Mouse (Mus musculus) hindbrain, embryonic 10.5 days (tissue): ENCODE measurements around the gene Unc119b. TPM values are rescaled to one million over a fixed set of nuclear protein-coding genes. Genes with fewer than 3 reads are reported as not detected.

ENCODE experiments used
- DNase-seq: peaks from one replicate; pipeline ENCODE4 v3.0.0-alpha.2; 2017; ENCODE audit warnings: low spot score
- H3K27ac ChIP-seq: fragments of 300-500 bp; sonication (generic); 2 replicates; pipeline ENCODE4 v1.5.1; 2016; ENCODE audit warnings: mild to moderate bottlenecking, moderate library complexity
- H3K27me3 ChIP-seq: fragments of 300-500 bp; sonication (generic); 2 replicates; pipeline ENCODE4 v1.6.1; 2016; ENCODE audit warnings: mild to moderate bottlenecking; ENCODE audit not compliant: poor library complexity, insufficient read depth, severe bottlenecking
- H3K36me3 ChIP-seq: fragments of 300-500 bp; sonication (generic); 2 replicates; pipeline ENCODE4 v1.6.1; 2016; ENCODE audit warnings: mild to moderate bottlenecking, moderate library complexity
- H3K4me1 ChIP-seq: fragments of 300-500 bp; sonication (generic); replicated peaks from 2 replicates; pipeline ENCODE4 v1.6.1; 2016; ENCODE audit warnings: mild to moderate bottlenecking
- H3K4me3 ChIP-seq: fragments of 300-500 bp; sonication (generic); 2 replicates; pipeline ENCODE4 v1.5.1; 2016; ENCODE audit warnings: mild to moderate bottlenecking, moderate library complexity
- H3K9me3 ChIP-seq: fragments of 300-500 bp; sonication (generic); 2 replicates; pipeline ENCODE4 v1.6.1; 2016; ENCODE audit warnings: mild to moderate bottlenecking, moderate library complexity
- WGBS: fragments of 180-500 bp; shearing (Covaris S2); methylation state at CpG from one replicate; pipeline ENCODE4 v1.1.7; 2016; 5-methylcytosine and 5-hydroxymethylcytosine counted together
- polyA plus RNA-seq: library from polyadenylated mRNA; unstranded; fragments of >200 nt; fragmentation: Nextera tagmentation; extraction: Ambion mirVana; gene quantifications from 2 replicates; pipeline ENCODE4 v1.2.1, GENCODE M21; 2016

Unc119b gene
- 66.9 and 74.6 TPM in 2 replicates for polyA plus RNA-seq

- Histone ChIP-seq H3K4me3 (peak within 1 kb of the TSS; percentile 85), H3K4me1 (peaks cover 22% of the 10 kb centered on the region), H3K27me3 (no peaks in the 10 kb centered on the region), H3K27ac (peak within 1 kb of the TSS; percentile 93), H3K36me3 (peaks cover 30% of the 10 kb centered on the region), H3K9me3 (no peaks in the 10 kb centered on the region)
- WGBS, result under 1% methylated on average over 81 of the region's 81 CpGs
- DNase-seq, result peak; percentile 89
Observed at GRCm38 (mm10) chr5:115134234-115135165, at the start of gene Unc119b. Unc119b (minus strand) TSS chr5:115134975.

GRCm38 (mm10) chr5:115183482-115183881 lies 48.7 kb upstream of the Unc119b start:
- Histone ChIP-seq H3K36me3 (no peaks in the 10 kb centered on the region), H3K27me3 (peaks cover 61% of the 10 kb centered on the region), H3K4me3 (no peak overlapping the region), H3K4me1 (peaks cover 43% of the 10 kb centered on the region), H3K9me3 (peaks cover 2% of the 10 kb centered on the region; the same call in 1 of the 2 replicates), H3K27ac (no peak overlapping the region)
- no peak for DNase-seq
- WGBS, result 85% methylated on average over 10 of the region's 10 CpGs

- WGBS, result 83% methylated on average over 8 of the region's 8 CpGs
- H3K9me3 ChIP-seq, result no peaks in the 10 kb centered on the region
- H3K36me3 ChIP-seq, result no peaks in the 10 kb centered on the region
- no peak for DNase-seq
- peaks cover 55% of the 10 kb centered on the region for H3K27me3 ChIP-seq
- H3K4me3 ChIP-seq, result no peak overlapping the region
- H3K27ac ChIP-seq, result no peak overlapping the region
- H3K4me1 ChIP-seq, result peaks cover 41% of the 10 kb centered on the region
Observed at GRCm38 (mm10) chr5:115182925-115183324, 48.1 kb upstream of the Unc119b start.

GRCm38 (mm10) chr5:115181248-115181940 lies 46.6 kb upstream of the Unc119b start:
- WGBS, result 79% methylated on average over 13 of the region's 13 CpGs
- no peak overlapping the region for H3K4me3 ChIP-seq
- peaks cover 42% of the 10 kb centered on the region for H3K27me3 ChIP-seq
- peaks cover 26% of the 10 kb centered on the region for H3K4me1 ChIP-seq
- H3K27ac ChIP-seq, result no peak overlapping the region
- H3K36me3 ChIP-seq, result no peaks in the 10 kb centered on the region
- no peaks in the 10 kb centered on the region for H3K9me3 ChIP-seq
- DNase-seq, result no peak

GRCm38 (mm10) chr5:115179596-115179995 lies 44.8 kb upstream of the Unc119b start:
- Histone ChIP-seq H3K9me3 (no peaks in the 10 kb centered on the region), H3K27ac (no peak overlapping the region), H3K4me3 (no peak overlapping the region), H3K36me3 (no peaks in the 10 kb centered on the region), H3K4me1 (peaks cover 11% of the 10 kb centered on the region), H3K27me3 (peaks cover 24% of the 10 kb centered on the region)
- WGBS, result 89% methylated on average over 11 of the region's 11 CpGs
- no peak for DNase-seq

- no peak overlapping the region for H3K27ac ChIP-seq
- peaks cover 11% of the 10 kb centered on the region for H3K27me3 ChIP-seq
- 87% methylated on average over 6 of the region's 6 CpGs for WGBS
Observed at GRCm38 (mm10) chr5:115177866-115178265, 43.1 kb upstream of the Unc119b start.

GRCm38 (mm10) chr5:115174554-115174953 lies 39.8 kb upstream of the Unc119b start:
- Histone ChIP-seq H3K4me1 (no peaks in the 10 kb centered on the region), H3K9me3 (peaks cover 6% of the 10 kb centered on the region; the same call in 1 of the 2 replicates), H3K27ac (no peak overlapping the region), H3K36me3 (no peaks in the 10 kb centered on the region), H3K4me3 (no peak overlapping the region), H3K27me3 (no peaks in the 10 kb centered on the region)
- no peak for DNase-seq
- 96% methylated on average over 1 of the region's 1 CpGs for WGBS

More at GRCm38 (mm10) chr5:115177866-115178265, 43.1 kb upstream of the Unc119b start:
- DNase-seq, result no peak
- H3K4me1 ChIP-seq, result 0 out of 2 replicates have a peak, but pooled peaks cover 3% of the 10 kb centered on the region
- no peak overlapping the region for H3K4me3 ChIP-seq
- H3K9me3 ChIP-seq, result peaks cover 6% of the 10 kb centered on the region; the same call in 1 of the 2 replicates
- no peaks in the 10 kb centered on the region for H3K36me3 ChIP-seq

GRCm38 (mm10) chr5:115170150-115170549 lies 35.4 kb upstream of the Unc119b start:
- Histone ChIP-seq H3K27ac (no peak overlapping the region), H3K27me3 (no peaks in the 10 kb centered on the region), H3K36me3 (no peaks in the 10 kb centered on the region), H3K4me3 (no peak overlapping the region), H3K9me3 (peaks cover 6% of the 10 kb centered on the region; the same call in 1 of the 2 replicates), H3K4me1 (peaks cover 19% of the 10 kb centered on the region)
- no peak for DNase-seq
- 85% methylated on average over 8 of the region's 8 CpGs for WGBS

GRCm38 (mm10) chr5:115168641-115169415 lies 34.1 kb upstream of the Unc119b start:
- no peak for DNase-seq
- peak overlapping the region; percentile 57; the same call in 1 of the 2 replicates for H3K27ac ChIP-seq
- 42% methylated on average over 27 of the region's 27 CpGs for WGBS

GRCm38 (mm10) chr5:115167396-115167795 lies 32.6 kb upstream of the Unc119b start:
- WGBS, result 67% methylated on average over 6 of the region's 6 CpGs
- Histone ChIP-seq H3K27me3 (no peaks in the 10 kb centered on the region), H3K36me3 (no peaks in the 10 kb centered on the region), H3K9me3 (no peaks in the 10 kb centered on the region), H3K4me3 (no peak overlapping the region), H3K4me1 (peaks cover 27% of the 10 kb centered on the region), H3K27ac (no peak overlapping the region)
- no peak for DNase-seq

More at GRCm38 (mm10) chr5:115168641-115169415, 34.1 kb upstream of the Unc119b start:
- peaks cover 3% of the 10 kb centered on the region; the same call in 1 of the 2 replicates for H3K9me3 ChIP-seq
- H3K36me3 ChIP-seq, result no peaks in the 10 kb centered on the region
- no peaks in the 10 kb centered on the region for H3K27me3 ChIP-seq
- peaks cover 19% of the 10 kb centered on the region for H3K4me1 ChIP-seq
- no peak overlapping the region for H3K4me3 ChIP-seq

GRCm38 (mm10) chr5:115166815-115167194 lies 32.0 kb upstream of the Unc119b start:
- Histone ChIP-seq H3K27ac (0 out of 2 replicates have a peak overlapping the region, but pooled peaks have one; percentile 17), H3K27me3 (no peaks in the 10 kb centered on the region), H3K36me3 (no peaks in the 10 kb centered on the region), H3K4me1 (peaks cover 27% of the 10 kb centered on the region), H3K4me3 (no peak overlapping the region), H3K9me3 (no peaks in the 10 kb centered on the region)
- WGBS, result 83% methylated on average over 7 of the region's 7 CpGs
- DNase-seq, result no peak
